Mouse (Mus musculus) MEL (cell line): ENCODE results near the gene Scfd2. TPM values are rescaled to one million over a fixed set of nuclear protein-coding genes. Genes with fewer than 3 reads are reported as not detected.

Source experiments
- DNase-seq: peaks from one replicate; pipeline ENCODE4 v3.0.0; 2011; ENCODE audit warnings: low read depth, low spot score
- H3K27ac ChIP-seq: 2 replicates; pipeline ENCODE4 v1.5.1; 2012; ENCODE audit warnings: low read depth, mild to moderate bottlenecking, control low read depth, low read length, moderate library complexity; ENCODE audit not compliant: control insufficient read depth
- H3K27me3 ChIP-seq, 2 experiments: fragments of 150-350 bp in 1 of 2; sonication (generic) in 1 of 2; 2 replicates each; pipeline ENCODE4 v1.6.1; 2012; ENCODE audit warnings: low read length in 2 of 2, mild to moderate bottlenecking in 2 of 2, improper control_type of control experiment in 1 of 2, moderate library complexity in 1 of 2; ENCODE audit not compliant: insufficient read depth in 2 of 2, control insufficient read depth in 1 of 2
- H3K36me3 ChIP-seq, 2 experiments: 2 replicates each; pipeline ENCODE4 v1.6.1; 2012 to 2014; ENCODE audit warnings: low read length in 2 of 2, improper control_type of control experiment in 1 of 2, inconsistent platforms in 1 of 2, mild to moderate bottlenecking in 1 of 2; ENCODE audit not compliant: insufficient read depth in 2 of 2, control insufficient read depth in 1 of 2
- H3K4me1 ChIP-seq, 2 experiments: fragments of 150-350 bp in 1 of 2; sonication (generic) in 1 of 2; 2 replicates each; pipeline ENCODE4 v1.6.1; 2012; ENCODE audit warnings: low read length in 2 of 2, improper control_type of control experiment in 1 of 2, mild to moderate bottlenecking in 1 of 2; ENCODE audit not compliant: insufficient read depth in 2 of 2, control insufficient read depth in 1 of 2
- H3K4me3 ChIP-seq, 2 experiments: fragments of 150-350 bp in 1 of 2; sonication (generic) in 1 of 2; 2 replicates each; pipeline ENCODE4 v1.5.1; 2012; ENCODE audit warnings: low read depth in 2 of 2, low read length in 2 of 2, mild to moderate bottlenecking in 2 of 2, moderate library complexity in 2 of 2, control low read depth in 1 of 2, improper control_type of control experiment in 1 of 2; ENCODE audit not compliant: control insufficient read depth in 1 of 2, insufficient read depth in 1 of 2
- H3K79me2 ChIP-seq: 2 replicates; pipeline ENCODE4 v1.6.1; 2012; ENCODE audit warnings: mild to moderate bottlenecking, low read length, moderate library complexity; ENCODE audit not compliant: control insufficient read depth, poor library complexity, insufficient read depth
- H3K9ac ChIP-seq: 2 replicates; pipeline ENCODE4 v1.6.1; 2012; ENCODE audit warnings: low read depth, mild to moderate bottlenecking, control low read depth, low read length, moderate library complexity; ENCODE audit not compliant: control insufficient read depth, poor library complexity, severe bottlenecking
- H3K9me3 ChIP-seq: fragments of 150-350 bp; sonication (generic); replicated peaks from 2 replicates; pipeline ENCODE4 v1.6.1; 2012; ENCODE audit warnings: mild to moderate bottlenecking, low read length, improper control_type of control experiment, moderate library complexity; ENCODE audit not compliant: insufficient read depth
- CHD1 ChIP-seq: IDR thresholded peaks from 2 replicates; pipeline ENCODE4 v1.6.1; 2012; ENCODE audit warnings: low read depth, mild to moderate bottlenecking, inconsistent platforms, low read length, improper control_type of control experiment
- CTCF ChIP-seq, 3 experiments: IDR thresholded peaks in 2 of 3; conservative IDR thresholded peaks in 1 of 3; 2 replicates each; pipeline ENCODE4 v1.5.1; 2011 to 2012; ENCODE audit warnings: low read length in 3 of 3, low read depth in 2 of 3, mild to moderate bottlenecking in 2 of 3, improper control_type of control experiment in 1 of 3, inconsistent platforms in 1 of 3, mixed read lengths in 1 of 3, moderate library complexity in 1 of 3; ENCODE audit not compliant: control insufficient read depth in 1 of 3, insufficient read depth in 1 of 3, poor library complexity in 1 of 3, severe bottlenecking in 1 of 3
- E2F4 ChIP-seq: IDR thresholded peaks from 2 replicates; pipeline ENCODE4 v1.6.1; 2011; ENCODE audit warnings: low read depth, low read length, improper control_type of control experiment, borderline replicate concordance
- GABPA ChIP-seq: IDR thresholded peaks from 2 replicates; pipeline ENCODE4 v1.6.1; 2012; ENCODE audit warnings: low read depth, mild to moderate bottlenecking, inconsistent platforms, low read length, improper control_type of control experiment, moderate library complexity
- MAZ ChIP-seq: IDR thresholded peaks from 2 replicates; pipeline ENCODE4 v1.6.1; 2012; ENCODE audit warnings: low read depth, mild to moderate bottlenecking, inconsistent platforms, low read length, improper control_type of control experiment
- MEF2A ChIP-seq: IDR thresholded peaks from 2 replicates; pipeline ENCODE4 v1.6.1; 2014; ENCODE audit warnings: low read depth, mild to moderate bottlenecking, inconsistent platforms, low read length, improper control_type of control experiment; ENCODE audit not compliant: poor library complexity, insufficient replicate concordance, severe bottlenecking; ENCODE audit errors: extremely low read depth
- MXI1 ChIP-seq: IDR thresholded peaks from 2 replicates; pipeline ENCODE4 v1.6.1; 2011; ENCODE audit warnings: mild to moderate bottlenecking, low read depth, low read length, improper control_type of control experiment
- MYB ChIP-seq: IDR thresholded peaks from 2 replicates; pipeline ENCODE4 v1.6.1; 2011; ENCODE audit warnings: mild to moderate bottlenecking, low read depth, low read length, improper control_type of control experiment
- MYC ChIP-seq: IDR thresholded peaks from 2 replicates; pipeline ENCODE4 v1.6.1; 2011; ENCODE audit warnings: low read depth, mild to moderate bottlenecking, low read length, improper control_type of control experiment, moderate library complexity
- NELFE ChIP-seq: IDR thresholded peaks from 2 replicates; pipeline ENCODE4 v1.6.1; 2011; ENCODE audit warnings: low read depth, low read length, improper control_type of control experiment
- RAD21 ChIP-seq: IDR thresholded peaks from 2 replicates; pipeline ENCODE4 v1.6.1; 2011; ENCODE audit warnings: mild to moderate bottlenecking, low read depth, low read length, improper control_type of control experiment
- SIN3A ChIP-seq: IDR thresholded peaks from 2 replicates; pipeline ENCODE4 v1.6.1; 2012; ENCODE audit warnings: low read length, improper control_type of control experiment, inconsistent platforms
- TAL1 ChIP-seq: IDR thresholded peaks from 2 replicates; pipeline ENCODE4 v1.6.1; 2012; ENCODE audit warnings: mild to moderate bottlenecking, inconsistent platforms, low read length, moderate library complexity, mixed read lengths
- UBTF ChIP-seq: IDR thresholded peaks from 2 replicates; pipeline ENCODE4 v1.6.1; 2012; ENCODE audit warnings: low read depth, mild to moderate bottlenecking, inconsistent platforms, low read length, improper control_type of control experiment, moderate library complexity, borderline replicate concordance; ENCODE audit not compliant: insufficient read depth
- USF2 ChIP-seq, 2 experiments: IDR thresholded peaks; 2 replicates each; pipeline ENCODE4 v1.6.1; 2011 to 2012; ENCODE audit warnings: improper control_type of control experiment in 2 of 2, low read length in 2 of 2, borderline replicate concordance in 1 of 2, inconsistent platforms in 1 of 2, low read depth in 1 of 2, mild to moderate bottlenecking in 1 of 2; ENCODE audit not compliant: insufficient read depth in 1 of 2
- ZKSCAN1 ChIP-seq: IDR thresholded peaks from 2 replicates; pipeline ENCODE4 v1.6.1; 2012; ENCODE audit warnings: low read depth, mild to moderate bottlenecking, inconsistent platforms, low read length, improper control_type of control experiment, moderate library complexity
- ZMIZ1 ChIP-seq: IDR thresholded peaks from 2 replicates; pipeline ENCODE4 v1.6.1; 2012; ENCODE audit warnings: low read depth, mild to moderate bottlenecking, inconsistent platforms, low read length, improper control_type of control experiment, moderate library complexity
- polyA plus RNA-seq, 2 experiments: library from polyadenylated mRNA; stranded (reverse) in 1 of 2; unstranded in 1 of 2; fragments of >175 nt in 1 of 2; fragments of >200 nt in 1 of 2; gene quantifications; 2 replicates each; pipeline versions ENCODE4 v1.2.1 to v1.2.4; 2012; ENCODE audit warnings: low replicate concordance in 2 of 2, low read depth in 1 of 2; ENCODE audit not compliant: insufficient read length in 2 of 2, insufficient read depth in 1 of 2, missing spikeins in 1 of 2
- total RNA-seq: library from RNA; depleted of rRNA; stranded (reverse); fragments of 300-350 nt; gene quantifications from 2 replicates; pipeline ENCODE4 v1.2.3, GENCODE M21; 2012

The Scfd2 gene
- total and polyA plus RNA-seq, 3 experiments = 18.8 to 20.3 TPM; not detected in 1

- no peak overlapping the region for H3K4me3 ChIP-seq
- no peaks in the 10 kb centered on the region for H3K4me1 ChIP-seq
- DNase-seq = no peak
- H3K79me2 ChIP-seq = no peaks in the 10 kb centered on the region
- no peak for TF ChIP-seq UBTF
- TF ChIP-seq GABPA = no peak
- no peak for TF ChIP-seq USF2 (IDR thresholded peaks at IDR 0.05; ENCODE audit: borderline replicate concordance in 1 of 2, insufficient read depth in 1 of 2, low read depth in 1 of 2, low read length in 2 of 2)
- no peak for TF ChIP-seq SIN3A
- no peak for TF ChIP-seq MAZ
- no peak for TF ChIP-seq MXI1
- no peak for TF ChIP-seq MYC
- no peak for TF ChIP-seq RAD21
- no peak for TF ChIP-seq NELFE
- TF ChIP-seq CHD1 = no peak
- no peaks in the 10 kb centered on the region for H3K9me3 ChIP-seq
- H3K27me3 ChIP-seq = no peaks in the 10 kb centered on the region
- no peak overlapping the region for H3K9ac ChIP-seq
- no peaks in the 10 kb centered on the region for H3K36me3 ChIP-seq
- H3K27ac ChIP-seq = no peak overlapping the region
Measured at GRCm38 (mm10) chr5:74244406-74245019, 287.0 kb downstream of the Scfd2 start.

GRCm38 (mm10) chr5:74242654-74243053, 288.9 kb downstream of the Scfd2 start:
- H3K27me3 ChIP-seq = no peaks in the 10 kb centered on the region
- no peak overlapping the region for H3K27ac ChIP-seq
- no peak for DNase-seq
- H3K4me3 ChIP-seq = no peak overlapping the region
- no peaks in the 10 kb centered on the region for H3K4me1 ChIP-seq
- no peak for TF ChIP-seq CTCF (IDR thresholded peaks at IDR 0.05 in 2 of 3, conservative IDR thresholded peaks at IDR 0.05 in 1 of 3; ENCODE audit: control insufficient read depth in 1 of 3, insufficient read depth in 1 of 3, low read depth in 2 of 3, low read length in 3 of 3, poor library complexity in 1 of 3, severe bottlenecking in 1 of 3)
- TF ChIP-seq MXI1 = no peak
- TF ChIP-seq ZKSCAN1 = no peak
- no peak for TF ChIP-seq NELFE
- no peak for TF ChIP-seq E2F4
- no peak for TF ChIP-seq USF2 (IDR thresholded peaks at IDR 0.05; ENCODE audit: borderline replicate concordance in 1 of 2, insufficient read depth in 1 of 2, low read depth in 1 of 2, low read length in 2 of 2)
- no peak for TF ChIP-seq MEF2A
- no peak for TF ChIP-seq RAD21
- no peak for TF ChIP-seq TAL1
- no peak for TF ChIP-seq ZMIZ1
- no peak for TF ChIP-seq MYB
- TF ChIP-seq, all 39 proteins: peak for 0
- Histone ChIP-seq H3K79me2 (no peaks in the 10 kb centered on the region), H3K36me3 (no peaks in the 10 kb centered on the region), H3K9ac (no peak overlapping the region), H3K9me3 (no peaks in the 10 kb centered on the region)
